Mouse (Mus musculus) urinary bladder, postnatal 4 days (tissue): Measurements from ENCODE around the gene Cd274.
"Not testable (repeated sequence)": the region's sequence is repeated elsewhere in the genome, so short reads cannot be mapped to it uniquely, and the experiment has no call there.

Source experiments
- DNase-seq, 2 experiments: peaks; one replicate each; pipeline ENCODE4 v3.0.0; 2021 to 2022; ENCODE audit warnings: low spot score in 2 of 2

Gene Cd274

DNA sequence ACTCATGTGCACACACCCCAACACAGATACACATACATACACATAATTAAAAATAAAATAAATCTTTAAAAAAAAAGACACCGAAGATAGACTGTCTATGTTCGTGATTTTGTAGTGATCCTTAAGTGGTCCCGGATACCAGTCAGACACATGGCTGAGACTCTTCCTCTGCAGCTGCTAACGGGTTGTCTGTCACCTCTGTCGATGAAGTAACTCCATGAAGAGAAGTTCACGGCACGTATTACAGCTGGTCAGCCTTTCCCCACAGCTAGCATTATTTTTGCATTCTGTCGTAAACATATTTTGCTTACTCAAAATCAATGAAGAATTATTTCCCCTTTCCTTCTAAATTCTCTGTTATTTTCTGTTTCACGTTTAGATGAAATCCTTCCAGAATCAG lies 26.1 kb downstream of the Cd274 start:
- DNase-seq = no peak

DNA sequence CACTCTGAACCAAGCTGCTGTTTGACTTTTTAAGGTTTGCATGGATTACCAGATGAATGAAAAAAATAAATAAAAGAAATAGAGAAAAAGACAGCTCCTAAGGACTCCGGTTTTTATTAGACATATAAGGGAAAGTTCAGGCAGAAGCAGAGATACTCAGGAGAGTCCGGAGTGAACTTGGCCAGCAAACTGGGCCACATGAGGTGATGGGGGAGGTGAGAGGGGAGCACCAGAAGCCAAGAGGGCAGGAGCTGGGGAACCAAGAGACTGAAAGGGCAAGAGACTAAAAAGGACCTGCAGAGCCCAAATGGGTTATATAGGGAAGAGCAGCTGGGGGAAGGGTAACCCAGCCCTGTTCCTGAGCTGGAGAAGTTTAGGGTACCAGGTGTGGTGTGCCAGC lies 27.5 kb downstream of the Cd274 start:
- DNase-seq = no peak

DNA sequence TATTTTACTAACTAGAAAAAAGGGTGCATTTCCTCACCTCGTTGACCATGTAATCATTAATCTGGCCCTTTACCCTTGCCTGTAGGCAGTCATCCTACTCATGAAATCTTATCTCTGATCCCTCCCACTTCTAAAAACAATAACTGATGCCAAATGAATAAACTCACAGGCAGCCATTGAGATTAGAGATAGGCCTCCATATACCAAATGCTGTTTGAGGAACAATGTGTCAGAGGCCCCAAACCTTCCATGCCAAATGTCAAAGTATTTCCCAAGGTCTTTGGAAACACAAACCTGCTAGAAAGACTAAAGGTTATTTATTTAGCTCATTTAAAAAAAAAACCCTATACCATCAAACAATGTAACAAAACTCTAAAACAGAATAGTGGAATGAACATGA lies 29.1 kb downstream of the Cd274 start:
- no peak for DNase-seq

DNA sequence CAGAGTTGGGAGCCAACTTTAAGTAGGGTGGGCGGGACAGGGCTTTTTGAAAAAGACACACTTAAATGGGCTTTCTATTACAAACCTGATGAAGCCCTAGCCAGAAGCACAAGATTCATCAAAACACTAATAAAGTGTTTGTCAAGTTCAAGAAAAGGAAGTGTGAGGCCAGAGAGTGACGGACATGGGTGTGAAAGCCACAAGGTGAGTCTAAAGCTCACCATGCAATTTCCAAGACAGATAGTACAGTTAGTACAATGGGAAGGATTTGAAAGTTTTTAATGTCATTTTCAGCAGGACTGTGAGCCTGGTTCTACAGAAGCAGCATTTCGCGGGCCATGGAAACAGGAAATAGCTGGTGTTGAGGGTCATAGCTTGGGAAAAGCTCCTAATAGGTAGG lies 32.5 kb downstream of the Cd274 start:
- DNase-seq = no peak

DNA sequence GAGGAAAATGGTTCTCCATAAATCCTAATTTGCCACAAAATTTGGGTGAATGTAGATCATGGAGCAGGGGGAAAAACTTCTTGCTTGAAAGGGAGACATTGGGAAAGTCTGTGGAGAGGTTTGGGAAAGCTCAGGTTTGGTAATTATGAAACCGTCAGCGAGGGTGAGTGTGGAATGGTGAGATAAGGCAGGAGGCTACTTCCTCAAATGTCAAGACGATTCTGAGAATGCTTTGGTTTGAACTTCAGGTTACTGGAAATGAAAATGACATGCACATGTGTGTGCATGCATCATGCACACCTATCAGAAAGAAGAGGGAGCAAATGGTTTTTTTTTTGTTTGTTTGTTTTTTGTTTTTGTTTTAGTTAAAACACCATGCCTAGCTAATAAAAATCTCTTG lies 33.2 kb downstream of the Cd274 start:
- no peak for DNase-seq

DNA sequence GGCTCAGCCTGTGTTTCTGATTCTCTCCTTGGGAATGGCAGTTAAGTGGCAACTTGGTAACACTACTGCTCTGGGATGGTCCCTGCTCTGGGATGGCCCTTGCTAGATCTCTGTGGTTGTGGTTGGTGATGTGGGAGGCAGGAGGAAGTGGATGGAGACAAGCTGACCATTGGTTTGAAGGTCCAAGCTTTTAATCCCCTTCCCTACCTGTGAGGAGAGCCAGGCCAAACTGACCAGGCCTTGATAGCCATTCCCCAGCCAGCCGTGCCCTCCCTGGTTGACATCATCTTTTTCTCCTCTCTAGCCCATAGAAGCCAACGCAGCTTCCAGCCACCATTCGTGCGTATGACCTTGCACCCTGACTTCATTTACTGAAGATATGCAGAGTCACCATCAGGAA lies 35.4 kb downstream of the Cd274 start:
- DNase-seq = no peak

DNA sequence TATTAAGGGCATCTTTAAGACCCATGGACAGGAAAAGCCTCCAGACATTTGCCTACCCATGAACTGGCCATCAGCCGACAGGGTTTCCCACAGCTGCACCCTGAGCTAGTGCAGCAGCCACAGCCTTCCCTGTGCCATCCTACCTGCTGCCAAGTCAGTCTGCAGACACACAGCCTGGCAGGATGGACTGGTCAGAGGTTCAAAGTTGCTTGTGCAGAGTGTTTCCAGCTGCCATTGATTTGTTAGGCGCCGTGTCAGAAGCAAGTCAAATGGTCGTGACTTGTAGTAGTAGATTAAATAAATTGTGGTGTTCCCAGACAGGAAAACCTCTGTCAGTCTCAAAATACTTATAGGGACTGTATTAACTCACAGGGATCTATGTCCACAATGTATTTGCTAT lies 36.0 kb downstream of the Cd274 start:
- DNase-seq = no peak

DNA sequence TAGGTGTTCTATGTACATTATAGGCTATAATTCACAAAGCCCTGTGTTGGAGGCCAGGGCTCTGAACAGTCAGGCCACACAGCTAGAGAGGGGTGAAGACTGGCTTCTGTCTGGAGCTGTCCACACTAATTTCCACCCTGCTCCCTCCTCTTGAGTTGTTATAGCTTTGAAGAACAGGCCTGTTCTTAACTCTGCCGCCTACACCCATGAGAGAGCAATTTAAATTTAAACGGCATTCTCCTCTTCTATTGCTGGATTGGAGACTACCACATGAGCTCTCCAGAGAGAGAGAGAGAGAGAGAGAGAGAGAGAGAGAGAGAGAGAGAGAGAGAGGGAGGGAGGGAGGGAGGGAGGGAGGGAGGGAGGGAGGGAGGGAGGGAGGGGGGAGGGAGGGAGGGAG lies 38.1 kb downstream of the Cd274 start:
- DNase-seq = no peak

DNA sequence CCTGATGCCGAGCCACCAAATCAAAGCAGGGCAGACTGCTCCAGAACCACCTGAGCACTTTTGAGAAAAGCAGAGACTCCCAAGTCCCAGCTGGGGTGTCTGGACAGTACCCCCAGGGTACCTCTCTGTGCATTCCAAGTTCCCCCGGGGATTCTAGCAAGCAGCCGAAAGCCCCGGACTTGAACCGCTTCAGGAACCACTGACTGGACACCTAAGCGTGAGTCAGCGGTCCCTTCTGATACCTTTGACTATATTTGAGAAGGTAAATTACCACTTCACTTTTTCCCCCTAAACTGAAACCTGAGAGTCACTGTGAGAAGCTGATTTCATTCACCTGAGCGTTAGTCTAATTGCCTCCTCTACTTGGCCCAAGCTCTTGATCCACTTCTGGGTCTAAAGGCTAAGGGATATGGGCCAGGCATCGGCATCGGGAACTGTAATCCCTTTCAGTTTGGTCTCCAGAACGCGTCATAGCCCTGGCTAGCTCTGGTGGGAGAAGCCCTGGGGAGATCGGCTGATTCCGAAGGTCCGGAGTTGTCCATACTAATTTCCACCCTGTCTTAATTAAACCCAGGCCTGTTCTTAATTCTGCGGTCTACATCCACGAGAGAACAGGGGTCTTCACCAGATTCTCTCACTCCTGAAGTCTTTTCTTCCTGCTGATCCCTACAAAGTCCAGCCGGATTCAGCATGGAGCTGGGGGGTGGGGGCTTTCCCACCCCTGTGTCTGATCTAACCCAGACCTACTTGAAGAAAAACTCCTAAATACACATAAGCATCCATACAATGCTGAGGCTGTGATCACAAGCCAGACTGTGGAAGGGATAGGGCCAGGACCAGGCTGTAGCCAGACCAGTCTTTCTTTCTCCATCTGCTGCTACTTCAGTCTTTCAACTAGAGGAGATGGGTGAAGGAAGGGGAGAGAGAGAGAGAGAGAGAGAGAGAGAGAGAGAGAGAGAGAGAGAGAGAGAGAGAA lies 39.1 kb downstream of the Cd274 start:
- DNase-seq = no peak

DNA sequence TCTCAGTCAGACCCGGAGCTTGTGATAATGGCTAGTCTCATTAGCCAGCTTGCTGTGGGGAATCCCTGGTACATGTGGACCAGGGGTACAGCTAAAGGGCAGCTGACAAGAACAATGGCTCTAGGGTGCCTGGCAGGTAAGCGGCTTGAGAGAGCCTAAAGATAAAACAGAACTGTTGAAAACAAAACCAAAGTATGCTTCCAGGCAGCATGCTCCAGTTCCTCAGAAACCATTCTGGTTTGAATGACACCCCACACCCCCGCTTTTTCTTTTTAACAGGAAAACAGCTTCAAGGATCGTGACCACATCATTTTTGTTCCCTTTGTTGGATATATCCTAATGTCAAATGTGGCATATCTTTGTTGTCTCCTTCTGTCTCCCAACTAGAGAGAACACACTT lies 43.4 kb downstream of the Cd274 start, which contains the start of gene Pdcd1lg2:
Gene Pdcd1lg2, plus strand, starts transcription at position 301 of the 400 bp plus-strand sequence.
- no peak for DNase-seq

DNA sequence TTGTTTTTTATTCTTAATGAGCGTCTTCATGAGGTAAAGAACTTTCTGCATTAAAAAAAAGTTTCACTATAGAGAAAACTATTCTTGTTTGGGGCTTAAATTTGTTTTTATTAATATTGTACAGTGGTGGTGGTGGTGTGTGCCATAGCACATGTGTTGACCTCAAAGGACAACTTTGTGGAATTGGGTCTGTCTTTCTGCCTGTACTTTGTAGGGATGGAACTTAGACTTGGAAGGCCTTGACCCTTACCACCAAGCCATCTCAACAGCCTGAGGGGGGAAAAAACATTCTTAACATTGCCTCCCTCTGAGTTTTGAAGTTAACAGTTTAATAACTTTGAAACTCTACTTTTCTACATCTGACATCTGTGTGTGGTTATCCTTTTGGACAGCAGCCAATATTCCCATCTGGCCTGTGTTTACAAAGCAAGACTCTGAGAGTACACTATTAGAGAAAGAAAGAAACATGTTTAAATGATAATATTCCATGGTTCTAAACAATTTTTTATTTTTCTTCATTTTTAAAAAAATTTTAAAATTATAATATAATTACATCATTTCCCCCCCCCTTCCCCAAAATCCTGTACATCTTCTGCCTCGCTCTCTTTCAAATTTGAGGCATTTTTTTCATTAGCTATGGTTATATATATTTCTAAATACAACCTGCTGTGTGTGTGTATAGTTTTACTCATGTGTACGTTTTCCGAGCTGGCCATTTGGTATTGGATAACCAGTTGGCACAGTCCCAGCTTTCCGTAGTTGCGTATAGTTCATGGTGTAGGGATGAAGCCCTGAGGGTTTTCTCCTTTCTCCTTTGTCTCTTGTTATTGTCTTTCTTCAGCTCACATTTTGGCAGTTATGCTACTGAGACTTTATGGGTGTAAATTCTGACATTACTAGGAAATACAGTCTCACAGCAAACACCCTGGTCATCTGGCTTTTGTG lies 45.5 kb downstream of the Cd274 start:
- DNase-seq = no peak

DNA sequence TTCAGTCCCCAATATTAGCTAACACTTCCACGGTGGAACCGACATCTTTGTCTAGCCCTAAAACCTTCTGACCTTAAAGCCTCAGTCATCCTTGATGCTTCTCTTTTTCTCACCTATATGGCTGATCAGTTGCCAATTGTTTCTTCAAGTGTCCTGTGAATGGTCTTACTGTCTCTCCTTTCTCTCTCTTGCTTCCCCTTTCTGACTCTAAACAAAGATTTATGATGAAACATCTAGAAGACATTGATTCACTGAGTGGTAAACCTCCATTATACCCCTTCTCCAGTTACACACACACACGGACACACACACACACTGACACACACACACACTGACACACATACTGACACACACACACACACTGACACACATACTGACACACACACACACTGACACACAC lies 47.3 kb downstream of the Cd274 start:
- no peak for DNase-seq

DNA sequence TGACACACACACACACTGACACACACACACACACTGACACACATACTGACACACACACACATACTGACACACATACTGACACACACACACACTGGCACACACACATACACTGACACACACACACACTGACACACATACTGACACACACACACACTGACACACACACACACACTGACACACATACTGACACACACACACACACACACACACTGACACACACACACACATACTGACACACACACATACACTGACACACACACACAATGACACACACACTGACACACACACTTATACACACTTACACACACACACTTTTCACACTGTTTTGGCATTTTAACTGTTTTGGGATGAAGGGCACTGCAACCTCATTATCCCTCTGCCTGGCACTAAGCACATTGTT lies 47.7 kb downstream of the Cd274 start:
- not testable (repeated sequence) for DNase-seq

DNA sequence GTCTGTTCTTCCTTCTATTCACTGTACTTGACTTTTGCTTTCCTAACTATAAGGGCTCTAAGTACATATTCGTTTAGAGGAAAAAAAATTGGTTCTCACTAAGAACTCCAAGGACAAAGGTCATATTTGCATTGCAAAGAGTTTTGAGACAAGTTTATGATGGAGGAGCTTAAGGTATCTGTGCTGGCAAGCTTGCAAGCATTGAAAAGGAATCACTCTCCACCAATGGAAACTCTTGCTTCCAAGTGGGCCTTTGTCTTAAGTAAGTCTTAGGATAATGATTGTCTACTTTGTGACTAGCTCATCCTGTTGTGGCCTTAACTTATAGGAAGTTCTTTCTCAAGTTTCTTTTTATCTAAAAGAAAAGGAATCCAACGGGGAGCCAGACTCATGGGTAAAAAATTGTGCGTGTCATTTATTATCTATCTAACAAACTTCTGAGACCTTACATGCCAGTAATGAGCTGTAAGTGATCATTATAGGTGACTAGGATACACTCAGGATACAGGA lies 49.2 kb downstream of the Cd274 start:
- DNase-seq = no peak

DNA sequence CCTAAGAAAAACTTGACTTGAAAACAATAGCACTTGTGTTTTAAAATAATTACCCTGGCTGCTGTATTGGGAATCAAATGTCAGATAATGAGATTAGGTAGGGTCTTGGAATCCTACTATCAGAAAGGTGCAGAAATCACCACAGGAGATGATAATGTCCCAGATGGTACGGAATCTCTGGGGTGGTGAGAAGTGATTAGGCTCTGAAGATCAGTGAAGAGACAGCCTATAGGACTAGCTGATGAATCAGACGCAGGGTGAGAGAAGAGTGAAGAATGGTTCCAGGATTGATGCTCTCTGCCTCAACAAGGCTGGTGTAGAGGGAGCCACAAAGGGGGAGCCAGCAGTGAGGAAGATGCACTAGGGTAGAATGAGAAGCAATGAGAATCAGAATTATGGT lies 49.9 kb downstream of the Cd274 start:
- DNase-seq = no peak

DNA sequence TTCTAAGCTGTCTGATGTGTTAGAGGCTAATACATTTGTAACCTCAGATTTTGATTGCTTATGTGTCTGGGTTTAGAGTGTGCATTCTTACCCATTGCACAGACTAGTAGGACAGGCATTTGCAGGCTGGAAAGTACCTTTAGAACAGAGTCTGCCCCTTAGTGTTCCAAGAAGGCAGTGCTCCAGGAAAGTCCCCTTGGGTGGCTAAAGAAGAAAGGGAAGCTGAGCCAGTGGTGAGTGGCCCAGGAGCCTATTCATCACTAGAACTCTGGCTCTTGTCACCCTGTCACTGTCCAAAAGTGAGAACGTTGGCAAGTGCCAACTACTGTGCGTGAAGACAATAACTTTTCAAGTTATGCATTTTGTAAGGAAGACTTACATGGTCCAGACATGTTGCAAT lies 50.6 kb downstream of the Cd274 start:
- no peak for DNase-seq

DNA sequence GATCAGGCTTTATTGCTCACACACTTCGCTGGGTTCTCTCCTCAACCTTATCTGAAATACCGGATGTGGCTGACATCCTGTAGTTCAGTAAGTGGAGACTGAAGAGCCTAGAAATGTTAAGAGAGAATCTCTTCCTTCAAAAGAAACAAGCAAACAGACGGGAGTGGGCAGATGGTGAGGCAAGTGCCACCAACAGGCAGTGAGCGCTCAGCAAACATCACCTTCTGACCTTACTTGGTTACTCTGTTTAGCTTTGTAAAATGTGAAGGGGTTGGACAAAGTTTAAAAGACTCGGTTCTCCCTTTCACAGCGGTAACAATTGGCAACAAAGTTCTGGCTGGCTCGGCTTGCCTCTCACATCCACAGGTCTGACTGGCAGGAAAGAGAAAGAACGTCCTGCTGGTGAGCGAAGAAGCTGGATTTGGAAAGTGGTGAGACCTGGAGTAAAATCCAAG lies 51.4 kb downstream of the Cd274 start:
- no peak for DNase-seq

DNA sequence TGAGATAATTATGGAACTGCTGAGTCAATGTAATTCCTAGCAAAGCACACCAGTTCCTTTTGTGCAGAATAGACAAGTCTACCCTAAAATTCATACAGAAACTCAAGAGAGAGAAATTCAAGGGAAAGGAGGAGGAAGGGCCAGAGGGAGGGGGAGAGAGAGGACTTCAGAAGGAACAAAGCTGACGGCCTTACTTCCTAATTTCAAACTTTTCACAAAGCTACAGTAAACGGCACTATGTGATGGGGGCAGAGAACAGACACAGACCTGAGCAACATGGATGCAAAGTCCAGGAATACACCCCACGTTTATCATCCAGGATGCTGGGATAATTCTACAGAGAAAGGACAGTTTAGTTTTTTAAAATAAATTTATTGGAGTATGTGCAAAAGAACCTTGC lies 52.3 kb downstream of the Cd274 start:
- no peak for DNase-seq

DNA sequence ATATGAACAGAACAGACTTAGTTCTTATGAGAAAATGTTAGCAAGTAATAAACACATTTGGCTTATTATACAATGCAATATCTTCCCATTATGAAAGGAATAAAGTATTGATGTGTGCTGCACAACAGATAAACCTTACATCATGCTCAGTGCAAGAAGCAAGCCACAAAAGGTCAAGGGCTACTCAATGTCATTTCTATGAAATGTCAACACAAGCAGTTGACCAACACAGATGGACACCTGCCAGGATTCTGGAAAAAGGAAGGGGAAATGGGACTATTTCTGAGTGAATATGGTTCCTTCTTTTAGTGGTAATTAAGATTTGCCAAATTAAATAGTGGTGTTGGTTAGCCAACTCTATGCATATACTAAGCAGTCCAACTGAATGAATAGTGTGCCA lies 52.7 kb downstream of the Cd274 start:
- no peak for DNase-seq

DNA sequence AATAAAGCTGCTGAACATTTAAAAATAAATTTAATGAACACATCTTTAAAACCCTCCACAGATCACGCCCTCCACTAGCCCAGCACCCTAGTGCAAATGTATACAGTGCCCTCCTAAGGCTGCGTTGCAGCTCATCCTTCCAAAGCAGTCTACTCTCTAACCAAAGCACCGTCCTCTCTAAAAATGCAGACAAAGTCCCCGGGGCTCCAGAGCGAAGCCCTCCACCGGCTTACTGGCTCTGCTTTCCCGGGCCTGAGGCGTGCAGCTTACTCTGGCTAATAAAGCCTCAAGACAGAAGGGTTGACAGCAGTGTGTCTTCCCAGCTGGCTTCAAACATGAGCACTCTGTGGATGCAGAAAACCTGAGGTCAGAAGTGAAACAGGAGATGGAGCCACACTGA lies 53.1 kb downstream of the Cd274 start:
- no peak for DNase-seq

DNA sequence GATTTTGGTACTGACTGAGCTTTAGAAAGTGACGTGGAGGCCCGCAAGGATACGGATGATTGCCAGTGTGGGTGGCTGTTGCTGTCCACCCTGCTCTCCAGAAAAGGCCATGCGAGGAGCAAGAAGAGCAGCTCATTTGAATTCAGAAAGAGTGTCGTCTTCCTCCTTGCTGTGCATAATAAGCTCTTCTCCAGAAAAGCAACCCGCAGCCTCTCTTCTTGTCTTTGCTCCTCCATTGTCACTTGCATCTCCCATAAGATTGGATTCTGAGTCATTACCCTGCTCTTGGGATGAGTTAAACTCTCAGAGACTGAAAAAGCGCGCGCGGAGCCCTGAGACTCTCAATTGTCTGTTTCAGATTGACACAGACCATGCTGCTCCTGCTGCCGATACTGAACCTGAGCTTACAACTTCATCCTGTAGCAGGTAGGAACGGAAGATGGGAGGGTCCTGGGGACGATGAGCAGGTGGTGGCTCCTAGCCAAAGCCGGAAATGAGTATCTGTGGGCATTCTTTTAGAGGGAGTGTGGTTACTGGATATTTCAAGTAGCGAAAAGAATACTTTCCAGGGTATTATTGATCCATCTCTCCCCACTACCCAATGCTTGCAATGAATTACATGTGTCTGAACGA lies 54.9 kb downstream of the Cd274 start:
- DNase-seq = no peak

DNA sequence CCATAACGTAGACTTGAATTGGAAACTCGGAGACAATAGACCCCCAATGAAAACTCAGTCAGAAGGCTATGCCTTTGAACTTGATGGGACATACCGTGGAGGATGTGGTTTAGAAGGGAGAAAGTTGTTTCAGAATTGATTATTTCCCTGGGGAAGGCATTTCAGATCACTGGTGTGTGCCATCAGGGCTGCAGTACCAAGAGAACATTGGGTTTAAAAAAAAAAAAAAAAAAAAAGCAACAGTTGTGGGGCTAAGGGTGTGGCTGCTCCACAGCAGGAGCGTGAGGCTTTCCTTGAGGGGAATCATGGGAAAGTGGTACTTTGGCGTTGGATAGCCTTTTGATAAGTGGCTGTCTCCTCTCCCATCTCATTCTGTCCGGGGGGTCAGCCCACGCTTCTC lies 55.5 kb downstream of the Cd274 start:
- DNase-seq = no peak
